Mouse (Mus musculus): ENCODE measurements around the gene Zfp607b.

GRCm38 (mm10) chr7:27656600-27656999, 32.5 kb upstream of the Zfp607b start:
- TF ChIP-seq CTCF (IDR thresholded peaks at IDR 0.05; ENCODE audit: low read depth, low read length) (no peak), POLR2AphosphoS5 (IDR thresholded peaks at IDR 0.05; ENCODE audit: insufficient replicate concordance, low read depth, low read length) (no peak), GATA1 (IDR thresholded peaks at IDR 0.05; ENCODE audit: borderline replicate concordance, low read length) (no peak)
